Mouse (Mus musculus) lung, postnatal 10 days (tissue): ENCODE results near the gene Tenm4.

ENCODE experiments used
- DNase-seq: peaks from one replicate; pipeline ENCODE4 v3.0.0; 2021

Tenm4 gene

DNA sequence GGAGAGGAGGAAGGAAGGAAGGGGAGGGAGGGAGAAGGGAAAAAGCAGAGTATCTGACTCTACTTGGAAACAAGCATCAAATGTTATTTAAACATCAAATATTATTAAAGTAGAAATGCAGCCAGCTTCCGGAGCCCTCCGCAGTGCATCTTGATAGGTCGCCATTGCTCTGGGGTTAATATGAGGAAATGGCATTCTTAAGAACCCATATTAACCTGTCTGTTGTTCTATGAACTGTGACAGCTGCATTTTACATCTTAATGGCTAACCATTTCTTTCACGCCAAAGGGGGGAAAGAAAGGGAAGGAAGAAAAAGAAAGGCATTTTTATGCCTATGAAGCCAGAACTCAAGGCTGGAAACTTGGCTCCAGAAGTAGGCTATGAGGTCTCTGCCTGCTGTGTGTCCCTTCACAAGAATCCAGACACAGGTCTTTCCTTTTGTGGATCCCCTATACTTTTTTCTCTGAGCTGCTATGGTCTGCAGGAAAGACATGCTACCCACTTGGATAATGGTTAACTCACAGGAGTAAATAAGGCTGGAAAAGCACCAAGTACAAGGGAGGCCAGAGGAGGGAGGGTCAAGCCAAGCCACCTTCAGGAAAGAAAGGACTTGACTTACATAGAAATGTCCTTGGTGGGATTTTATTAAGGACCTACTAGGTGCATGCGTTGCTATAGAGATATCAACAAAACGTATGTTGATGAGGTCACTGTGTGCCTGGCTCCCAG, 318.5 kb downstream of the Tenm4 start:
- no peak for DNase-seq

DNA sequence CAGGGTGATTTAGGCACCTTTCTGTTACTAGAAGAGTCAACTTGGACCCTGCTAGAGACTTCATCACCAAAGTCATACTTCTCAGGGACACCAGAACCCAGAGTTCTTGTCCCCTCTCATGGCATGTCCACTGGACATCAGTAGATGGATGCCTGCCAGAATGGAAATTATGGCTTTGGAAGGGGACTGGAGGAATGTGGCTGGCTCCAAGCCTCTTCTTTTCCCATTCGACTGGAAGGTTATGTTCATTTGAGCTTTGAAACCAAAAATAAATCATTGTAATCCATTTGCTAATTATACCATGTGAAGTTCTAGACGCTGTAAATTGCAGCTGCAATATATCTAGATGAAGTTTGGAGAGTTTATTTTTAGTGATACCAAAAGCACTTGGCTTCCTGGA, 320.9 kb downstream of the Tenm4 start:
- peak; percentile 33 for DNase-seq

DNA sequence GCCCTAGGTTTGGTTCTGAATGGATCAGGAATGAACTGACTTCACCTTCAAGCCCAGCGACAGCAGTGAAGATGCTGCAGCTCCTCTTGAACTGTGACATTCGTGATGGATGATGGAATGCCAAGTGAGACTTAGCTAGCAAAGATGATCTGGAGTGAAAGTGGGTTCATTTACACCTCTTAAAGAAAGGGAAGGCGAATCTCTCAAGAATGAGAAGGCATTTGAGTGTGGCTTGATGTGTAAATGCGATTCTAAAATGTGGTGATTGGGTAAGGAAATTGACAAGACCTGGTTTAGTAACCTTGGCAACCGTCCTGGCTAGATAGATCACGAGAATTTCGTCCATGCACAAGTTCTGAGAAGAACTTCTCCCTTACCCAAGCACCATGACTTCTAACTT, 321.6 kb downstream of the Tenm4 start:
- DNase-seq, result no peak

DNA sequence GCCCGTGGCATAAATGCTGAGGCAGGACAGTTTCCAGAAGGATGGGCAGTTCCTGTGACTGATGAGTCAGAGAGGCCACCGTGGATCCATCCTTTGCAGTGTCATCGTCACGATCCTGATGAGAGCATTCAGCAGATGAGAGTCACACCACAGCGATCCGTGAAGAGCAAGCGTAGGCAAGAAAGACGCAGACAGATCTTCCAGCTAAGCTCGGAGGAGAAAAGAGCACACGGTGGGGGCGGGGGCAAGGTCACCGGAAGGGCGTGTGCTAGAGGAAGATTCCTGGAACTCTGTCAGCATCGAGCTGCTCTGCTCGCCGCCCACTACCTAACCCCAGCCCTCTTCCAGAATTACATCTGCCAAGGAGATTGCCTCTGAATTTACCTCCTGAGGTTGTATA, 323.0 kb downstream of the Tenm4 start:
- DNase-seq, result no peak

DNA sequence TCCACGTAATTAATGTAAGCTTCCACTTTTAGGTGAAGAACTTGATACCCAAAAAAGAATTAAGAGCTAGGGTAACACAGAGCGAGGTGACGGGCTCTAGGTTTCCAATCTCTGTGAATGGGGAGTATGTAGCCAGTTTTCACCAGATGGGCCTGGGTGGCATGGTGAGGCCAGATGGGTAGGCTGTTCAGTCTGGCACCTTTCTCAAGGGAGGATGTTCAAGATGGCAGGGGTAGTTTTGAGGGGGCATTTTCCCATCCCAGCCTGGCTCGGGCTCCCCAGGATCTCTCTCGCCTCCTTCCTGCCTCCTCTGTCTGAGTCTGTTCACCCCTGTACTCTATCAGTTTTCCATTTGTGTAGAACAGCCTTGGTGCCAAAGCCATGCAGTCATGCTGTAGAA, 329.1 kb downstream of the Tenm4 start:
- no peak for DNase-seq

DNA sequence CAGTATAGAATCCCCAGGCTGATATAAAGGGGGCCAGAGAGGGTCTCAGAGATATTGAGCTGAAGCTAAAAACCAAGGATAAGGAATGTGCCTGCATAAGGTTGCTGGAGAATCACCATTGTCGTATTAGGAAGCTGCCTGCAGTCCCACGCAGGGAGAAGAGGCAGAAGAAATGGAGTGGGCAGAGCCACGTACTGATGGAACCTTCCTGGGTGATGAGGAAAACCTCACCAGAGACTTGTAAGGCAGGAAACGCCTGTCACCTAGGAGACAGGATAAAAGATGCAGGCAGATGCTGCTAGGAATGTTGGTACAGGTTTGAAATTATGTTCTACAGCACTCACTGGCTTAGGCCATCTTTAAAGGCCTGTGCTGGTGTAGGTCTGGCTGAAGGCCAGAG, 329.8 kb downstream of the Tenm4 start:
- no peak for DNase-seq

DNA sequence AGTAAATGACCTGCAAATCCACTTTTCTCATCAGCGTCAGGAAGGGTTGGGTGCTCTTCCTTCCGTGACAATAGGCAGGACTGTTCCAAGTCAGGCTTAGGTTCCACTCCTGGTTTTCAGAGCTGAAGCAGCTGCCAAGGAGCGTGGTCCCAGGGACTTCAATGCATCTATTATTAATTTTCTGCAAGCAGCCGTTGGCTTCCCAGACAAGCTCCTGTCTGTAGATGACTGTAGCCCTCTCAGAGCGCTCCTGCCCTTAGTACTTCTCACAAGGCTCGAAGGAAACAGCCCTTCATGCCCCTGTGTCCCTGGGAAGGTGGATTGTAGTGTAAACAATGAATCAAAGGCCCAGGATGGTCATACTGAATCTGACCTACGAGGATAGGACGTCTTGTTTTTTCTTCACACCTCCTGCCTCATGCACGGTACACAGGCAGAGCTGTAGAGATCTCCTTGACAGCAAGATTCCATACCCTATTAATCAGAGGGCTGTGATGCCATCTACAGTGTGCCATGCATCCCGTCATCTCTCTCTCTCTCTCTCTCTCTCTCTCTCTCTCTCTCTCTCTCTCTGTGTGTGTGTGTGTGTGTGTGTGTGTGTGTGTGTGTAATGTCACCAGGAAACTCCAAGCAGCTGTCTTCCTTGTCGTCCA, 331.4 kb downstream of the Tenm4 start:
- peak; percentile 24 for DNase-seq

DNA sequence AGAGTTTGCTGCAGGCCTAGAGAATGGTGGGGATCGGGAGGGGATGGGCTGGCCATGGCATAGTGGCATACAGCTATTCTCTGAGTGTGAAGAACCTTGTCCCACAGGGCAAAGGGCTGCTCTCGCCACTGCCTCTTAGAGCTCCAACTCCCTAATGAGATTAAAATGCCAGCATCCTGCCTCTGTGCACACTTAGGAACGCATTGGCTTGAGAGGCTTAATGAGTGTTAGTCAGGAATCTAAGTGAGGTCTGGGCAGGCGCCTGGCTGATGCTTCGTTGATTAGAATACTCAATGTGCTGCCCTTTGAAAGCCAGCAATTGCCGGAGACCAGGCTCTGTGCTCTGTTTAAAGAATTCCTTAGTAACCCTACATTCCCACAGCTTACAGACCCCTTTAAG, 334.5 kb downstream of the Tenm4 start:
- DNase-seq, result no peak

DNA sequence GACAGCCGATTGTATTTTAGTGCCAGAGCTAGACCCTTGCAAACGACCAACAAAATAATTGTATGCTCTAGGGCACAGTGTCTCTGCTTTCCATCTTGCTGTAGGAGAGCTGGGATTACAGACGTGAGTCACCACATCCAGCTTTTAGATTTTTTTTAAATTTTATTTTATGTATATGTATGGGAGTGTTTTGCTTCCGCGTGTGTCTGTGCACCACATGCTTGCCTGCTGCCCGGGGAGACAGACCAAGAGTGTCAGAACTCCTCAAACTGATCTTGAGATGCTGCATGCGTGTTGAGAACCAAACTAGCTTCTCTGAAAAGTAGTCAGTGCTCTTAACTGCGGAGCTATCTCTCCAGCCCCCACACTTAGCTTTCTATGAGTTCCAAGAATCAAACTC, 336.0 kb downstream of the Tenm4 start:
- DNase-seq, result no peak

DNA sequence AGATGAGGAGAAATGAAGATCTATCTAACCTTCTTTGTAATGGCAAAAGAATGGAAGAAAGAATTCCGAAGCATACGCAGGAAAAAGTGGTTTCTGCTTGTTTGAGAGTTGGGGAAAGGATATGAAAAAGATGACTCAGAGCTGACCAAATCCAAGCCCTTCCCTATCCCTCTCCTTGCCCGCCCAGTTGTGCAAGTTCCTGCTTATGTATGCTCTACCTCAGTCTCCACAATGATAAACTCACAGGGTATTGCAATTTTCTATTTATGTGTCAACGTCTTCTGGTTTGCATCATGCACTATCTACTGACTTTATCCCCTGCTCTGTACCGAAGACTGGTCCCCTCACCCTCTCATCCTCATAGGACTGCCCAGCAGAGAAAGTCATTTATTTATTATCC, 339.4 kb downstream of the Tenm4 start:
- DNase-seq, result no peak

DNA sequence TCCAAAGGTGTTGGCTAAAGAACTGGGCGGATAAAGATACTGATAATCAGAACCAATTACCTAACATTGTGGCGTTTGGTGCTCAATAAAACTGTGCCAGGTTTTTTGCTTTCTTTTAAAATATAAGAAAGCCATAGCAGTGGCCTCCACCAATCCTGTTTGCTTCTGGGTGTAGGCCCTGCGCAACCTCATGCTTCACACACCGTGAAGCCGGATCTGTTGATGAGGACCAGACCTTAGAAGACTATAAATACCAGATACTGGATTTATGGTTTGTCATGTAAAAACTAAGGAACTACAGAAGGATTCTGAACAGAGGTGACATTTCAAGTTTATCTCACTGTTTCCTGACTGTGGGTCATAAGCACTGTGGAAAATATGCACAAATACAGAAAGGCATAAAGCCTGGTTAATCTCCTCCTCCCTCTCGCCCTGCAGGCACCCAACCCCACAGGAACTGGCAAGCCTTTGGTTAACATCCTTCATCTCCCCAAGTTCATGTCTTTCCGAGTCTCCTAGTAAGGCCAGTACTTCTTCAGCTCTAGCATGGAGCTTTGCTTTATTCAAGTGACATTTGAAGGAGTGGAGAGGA, 340.1 kb downstream of the Tenm4 start:
- no peak for DNase-seq

DNA sequence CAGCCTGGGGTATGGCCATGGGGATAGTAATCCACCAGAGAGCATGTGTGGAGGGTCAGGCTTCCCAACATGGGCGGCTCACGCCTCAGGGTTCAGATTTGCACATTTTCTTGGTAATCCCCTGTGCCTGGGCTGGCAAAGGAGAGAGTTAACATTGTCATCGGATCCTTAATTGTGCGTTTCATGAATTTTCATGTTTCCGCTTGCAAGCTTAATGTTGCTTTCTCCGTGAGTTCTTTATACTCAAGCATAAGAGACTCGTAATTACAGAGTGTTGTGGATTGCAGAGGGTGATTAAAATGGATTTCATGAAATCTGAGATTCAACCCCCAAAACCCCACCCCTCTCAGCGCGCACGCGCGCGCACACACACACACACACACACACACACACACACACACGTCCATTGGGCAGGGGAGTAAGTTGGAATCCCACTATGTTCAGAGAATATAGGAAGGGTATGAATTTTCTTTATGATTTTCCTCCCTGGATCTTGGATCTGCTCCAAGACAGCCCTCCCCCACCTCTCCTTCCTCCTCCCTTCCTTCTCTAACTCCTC, 341.0 kb downstream of the Tenm4 start:
- DNase-seq, result no peak

DNA sequence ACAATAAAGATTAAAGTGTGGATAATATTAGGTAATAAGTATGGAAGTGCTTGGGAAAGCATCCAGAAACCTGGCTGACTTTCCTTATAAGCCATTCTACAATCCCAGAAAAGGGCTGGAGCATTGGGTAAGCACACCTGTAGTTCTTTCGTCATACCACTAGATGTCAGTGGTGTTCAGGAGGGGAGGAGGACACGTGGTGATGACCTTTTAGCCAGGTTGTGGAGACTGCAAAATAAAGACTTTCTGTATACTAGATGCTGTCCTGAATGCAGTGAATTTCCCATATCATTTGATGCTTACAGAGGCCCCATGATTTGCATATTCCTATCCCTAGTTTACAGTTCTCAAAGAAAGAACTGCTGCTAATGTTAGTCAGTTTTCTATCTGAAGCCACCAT, 348.2 kb downstream of the Tenm4 start:
- DNase-seq, result peak; percentile 52

DNA sequence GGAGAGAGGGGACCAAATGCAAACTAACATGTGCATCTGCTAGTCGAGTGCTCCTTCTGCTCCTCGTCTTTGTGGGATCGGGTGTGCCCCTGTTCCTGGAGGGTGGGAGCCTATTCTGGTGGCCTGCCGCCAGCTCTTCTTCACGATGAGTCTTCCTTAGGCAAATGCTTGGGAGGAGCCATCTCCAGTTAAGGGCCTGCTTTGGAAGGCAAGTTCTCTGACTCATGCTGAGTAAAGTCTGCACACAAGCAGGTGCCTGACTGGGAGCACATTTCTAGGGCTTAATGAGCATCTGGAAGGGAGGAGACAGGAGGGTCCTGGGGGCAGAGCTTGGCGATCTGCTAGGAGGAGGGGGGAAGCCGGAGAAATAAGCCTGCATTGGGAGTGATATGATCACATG, 350.9 kb downstream of the Tenm4 start:
- no peak for DNase-seq

DNA sequence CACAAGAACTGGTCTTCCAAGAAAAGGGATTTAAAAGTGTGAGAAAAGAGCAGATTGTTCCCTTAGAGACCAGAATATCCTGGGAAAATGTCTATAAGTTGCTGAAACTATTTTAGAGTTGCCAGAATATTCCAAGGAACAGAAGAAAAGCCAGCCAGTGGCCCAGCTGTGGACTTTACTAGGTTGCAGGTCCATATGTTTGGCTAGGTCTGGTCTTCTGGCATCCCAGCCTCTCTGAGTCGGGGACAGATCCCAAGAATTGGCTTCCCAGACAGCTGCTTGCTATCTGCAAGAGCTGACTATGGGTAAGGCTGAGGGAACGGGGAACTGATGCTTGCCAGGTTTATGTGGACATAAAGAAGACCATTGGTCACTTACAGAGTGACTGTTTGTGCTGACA, 352.6 kb downstream of the Tenm4 start:
- DNase-seq, result peak; percentile 10

DNA sequence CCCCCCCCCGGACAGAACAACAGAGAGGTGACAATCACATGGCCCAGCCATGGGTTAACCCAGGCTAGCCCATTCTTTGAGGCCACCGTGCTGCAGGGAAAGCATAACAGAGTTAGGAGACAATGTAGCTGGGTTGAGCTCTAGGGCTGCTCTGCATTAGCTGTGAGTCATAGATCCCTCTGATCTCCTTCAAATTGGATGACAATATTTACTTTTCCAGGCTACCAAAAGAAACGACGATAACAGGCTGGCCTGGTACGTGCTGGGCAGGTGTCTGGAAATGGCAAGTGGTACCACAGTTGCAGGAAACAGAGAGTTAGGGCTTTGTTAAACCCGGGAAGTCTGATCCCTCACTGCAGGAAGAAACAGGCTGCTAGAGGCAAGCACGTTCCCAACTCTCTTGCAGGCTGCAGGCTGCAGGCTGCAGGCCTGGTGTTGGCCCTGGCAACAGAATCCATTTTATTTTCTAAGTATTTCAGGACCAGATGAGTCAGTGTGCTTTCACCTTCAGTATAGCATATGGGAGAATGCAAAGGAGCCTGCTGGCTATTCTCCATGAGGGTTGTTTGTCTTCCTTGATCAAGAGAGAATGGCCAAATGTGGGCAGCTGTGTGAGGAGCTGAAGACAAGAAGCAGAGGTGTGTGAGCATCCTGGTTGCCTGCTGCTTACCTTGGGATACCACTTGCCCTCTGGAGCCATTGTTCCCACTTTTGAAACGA, 353.6 kb downstream of the Tenm4 start:
- DNase-seq, result no peak

DNA sequence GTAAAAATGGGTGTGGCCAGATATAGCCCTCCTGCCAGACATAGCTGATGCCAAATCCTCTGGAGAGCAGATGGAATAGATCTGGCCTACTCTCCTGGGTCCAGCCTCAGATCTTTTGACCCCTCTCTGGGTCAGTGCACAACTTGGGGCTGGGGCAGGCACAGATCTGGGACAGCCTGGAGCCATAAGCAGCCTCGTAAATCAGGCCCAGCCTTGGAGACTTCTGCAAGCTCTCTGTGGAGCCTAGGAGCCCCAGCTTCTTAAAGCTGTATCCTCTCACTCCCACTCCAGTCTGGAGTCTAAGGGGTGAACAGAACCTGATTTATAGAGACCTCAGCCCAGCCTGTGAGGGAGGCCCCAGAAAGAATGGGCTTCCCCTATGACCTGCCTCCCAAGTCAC, 354.3 kb downstream of the Tenm4 start:
- no peak for DNase-seq

DNA sequence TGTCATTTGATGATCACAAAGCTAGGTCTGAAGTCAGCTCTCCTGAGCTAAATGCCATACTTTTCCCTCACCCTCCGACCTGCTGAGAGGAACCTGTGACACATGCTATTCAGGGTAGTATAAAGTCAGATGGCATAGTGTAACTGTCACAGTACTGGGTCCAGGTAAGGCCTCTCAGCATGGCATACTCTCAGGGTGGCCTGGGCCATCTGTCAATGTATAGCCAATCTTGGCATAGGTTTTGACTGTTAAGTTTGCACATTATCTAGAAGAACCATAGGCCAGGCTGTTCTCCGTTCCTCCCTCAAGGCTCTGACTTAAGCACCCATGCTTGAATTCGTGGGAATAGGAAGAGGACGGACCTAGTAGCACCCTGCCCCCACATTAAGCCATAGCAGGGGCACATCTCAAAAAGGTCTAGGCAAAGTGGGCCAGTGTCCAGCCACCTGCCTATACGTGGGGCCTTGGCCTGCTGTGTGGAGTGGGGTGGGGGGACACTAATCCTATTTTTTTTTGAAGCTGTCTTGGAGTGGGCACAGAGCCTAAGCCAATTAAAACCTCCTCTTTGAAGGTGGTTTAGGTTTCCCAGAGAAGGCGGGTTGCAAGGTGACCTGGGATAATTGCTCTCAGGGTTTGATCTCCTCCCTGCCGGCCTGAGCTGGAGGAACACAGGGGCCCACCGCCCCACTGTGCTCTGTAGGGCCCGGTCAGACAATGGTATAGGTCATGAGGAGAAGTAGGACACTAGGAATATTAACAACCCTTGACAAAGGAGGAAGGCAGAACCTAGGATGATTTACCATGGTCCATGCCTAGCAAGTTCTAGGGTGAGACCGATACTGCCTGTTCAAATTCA, 359.8 kb downstream of the Tenm4 start:
- DNase-seq, result no peak

DNA sequence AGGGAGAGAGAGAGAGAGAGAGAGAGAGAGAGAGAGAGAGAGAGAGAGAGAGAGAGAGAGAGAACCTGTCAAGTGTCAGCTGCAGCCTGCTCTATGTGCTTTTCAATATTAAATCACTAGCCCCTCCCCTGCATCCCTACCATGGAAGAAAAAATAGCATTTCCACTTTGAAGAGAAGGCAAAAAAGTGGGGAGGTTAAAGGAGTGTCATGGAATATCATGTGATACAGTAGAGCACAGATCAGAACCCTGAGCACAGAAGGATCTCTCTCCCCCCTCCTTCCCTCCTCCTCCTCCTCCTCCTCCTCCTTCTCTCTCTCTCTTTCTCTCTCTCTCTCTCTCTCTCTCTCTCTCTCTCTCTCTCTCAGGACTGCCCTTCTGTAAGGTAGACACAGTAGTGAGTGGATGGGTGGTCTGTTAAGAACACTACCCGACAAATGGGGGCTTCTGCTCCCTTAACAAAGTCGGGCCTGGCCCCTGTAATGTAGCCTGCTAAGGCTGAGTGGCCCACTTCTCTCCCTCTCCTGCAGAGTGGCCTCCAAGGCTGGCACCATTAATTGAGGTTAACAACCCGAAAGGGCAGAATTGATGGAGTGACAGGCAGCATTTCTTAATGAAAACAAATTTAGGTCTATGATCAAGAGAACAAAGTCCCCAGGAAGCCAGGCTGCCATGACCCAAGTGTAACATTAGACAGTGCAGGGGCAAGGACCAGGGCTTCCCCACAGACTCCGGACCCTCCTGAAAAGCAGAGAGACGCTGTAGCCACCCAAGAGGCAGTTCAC, 361.1 kb downstream of the Tenm4 start:
- no peak for DNase-seq

DNA sequence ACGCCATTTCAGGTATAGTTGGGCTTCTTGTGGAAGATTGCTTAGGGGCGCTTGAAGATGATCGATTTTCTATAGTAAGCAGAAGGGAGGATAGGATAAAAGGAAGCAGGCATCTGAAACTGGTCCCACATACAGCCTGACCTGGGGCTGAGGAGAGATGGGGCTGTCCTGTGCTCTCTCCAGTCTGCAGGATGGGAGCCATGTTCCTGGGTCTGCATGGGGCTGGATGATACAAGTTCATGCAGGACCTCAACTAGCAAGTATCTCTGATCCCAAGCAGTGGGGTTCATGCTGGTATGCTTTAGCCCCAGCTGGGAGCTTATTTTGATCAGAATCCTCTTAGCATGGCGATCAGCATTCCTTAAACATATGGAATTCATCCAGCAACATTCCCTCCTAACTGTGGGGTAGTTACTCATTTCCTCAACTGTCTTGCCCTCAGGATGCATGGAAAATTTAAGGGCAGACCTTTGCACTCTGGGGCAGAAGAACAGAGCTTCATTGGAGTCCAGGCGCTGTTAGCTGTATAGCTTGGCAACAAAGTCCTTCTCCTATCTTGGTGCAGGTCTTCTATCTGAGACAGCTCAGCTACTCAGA, 361.9 kb downstream of the Tenm4 start:
- no peak for DNase-seq

DNA sequence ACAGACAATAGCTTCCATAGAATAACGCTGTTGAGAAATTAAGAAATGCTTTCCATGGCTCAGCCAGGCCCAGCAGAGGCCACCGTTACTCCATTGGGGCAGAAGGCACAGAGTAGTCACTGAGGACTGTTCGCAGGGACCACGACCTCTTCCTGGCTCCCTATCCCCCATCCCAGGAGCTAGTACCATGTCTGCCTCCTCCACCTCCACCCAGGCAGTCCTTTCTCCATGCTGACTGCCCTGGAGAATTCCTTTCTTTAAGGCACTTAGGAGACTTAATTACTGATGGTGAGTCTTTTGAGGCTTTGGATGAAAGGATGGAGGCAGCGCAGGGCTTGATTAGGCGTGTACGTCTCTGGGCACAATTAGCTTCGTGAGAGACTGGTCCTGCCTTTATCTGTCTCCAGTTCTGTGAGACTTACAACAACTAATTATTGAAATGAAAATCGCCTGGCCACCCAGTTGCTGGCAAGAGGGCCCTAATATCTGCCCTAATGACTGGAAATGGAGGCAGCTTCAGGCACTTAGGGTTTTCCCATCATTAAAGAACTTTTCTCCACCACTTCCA, 365.4 kb downstream of the Tenm4 start:
- DNase-seq, result no peak
